Mouse (Mus musculus): ENCODE measurements at regions not wholly inside any gene's neighbourhood (a gene's known extent, or its start where the extent isn't known, plus 50 kb on each side); places are given as distances from the start of the nearest gene placed in this dataset.

DNA sequence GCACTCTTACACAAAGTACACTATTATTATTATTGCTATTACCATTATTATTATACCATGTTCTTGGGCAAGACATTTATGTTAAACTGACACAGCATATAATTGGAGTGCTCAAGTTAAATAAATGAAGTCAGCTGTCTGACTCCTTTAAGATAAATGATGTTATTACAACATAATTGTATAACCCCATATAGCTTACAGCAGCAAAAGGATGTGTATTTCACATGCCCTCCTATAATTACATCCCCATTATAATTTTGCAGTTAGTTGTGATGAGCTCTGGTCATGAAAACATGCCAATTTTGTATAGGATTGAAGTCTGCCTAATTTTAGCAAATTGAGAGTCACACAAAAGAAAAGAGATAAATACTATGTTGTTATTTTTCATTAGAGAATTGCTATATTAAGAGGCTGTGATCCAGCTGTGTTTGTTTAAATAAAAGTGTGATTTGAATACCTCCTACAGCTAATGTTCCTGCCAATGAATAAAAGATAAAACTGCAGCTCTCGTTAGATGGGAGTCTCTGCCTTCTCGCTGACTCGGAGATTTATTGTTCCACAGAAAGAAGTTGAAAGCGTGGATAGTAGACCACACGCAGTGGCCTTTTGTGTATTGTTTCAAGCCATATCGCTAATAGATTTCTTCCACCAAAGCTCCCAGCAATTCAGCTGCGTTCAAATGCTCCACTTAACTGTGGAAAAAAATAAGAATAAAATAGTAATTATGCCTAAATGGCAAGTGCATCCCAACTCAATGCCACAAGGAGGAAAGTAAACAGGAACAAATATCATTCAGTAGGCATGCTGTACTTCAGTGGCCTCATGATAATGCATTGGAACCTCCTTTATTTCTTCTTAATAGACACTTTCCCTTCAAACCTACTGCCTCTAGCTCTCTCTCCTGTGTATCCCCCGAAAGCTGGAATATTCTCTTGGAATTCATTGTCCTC, 194.9 kb upstream of the Gm10192 start:
- no peak for DNase-seq

DNA sequence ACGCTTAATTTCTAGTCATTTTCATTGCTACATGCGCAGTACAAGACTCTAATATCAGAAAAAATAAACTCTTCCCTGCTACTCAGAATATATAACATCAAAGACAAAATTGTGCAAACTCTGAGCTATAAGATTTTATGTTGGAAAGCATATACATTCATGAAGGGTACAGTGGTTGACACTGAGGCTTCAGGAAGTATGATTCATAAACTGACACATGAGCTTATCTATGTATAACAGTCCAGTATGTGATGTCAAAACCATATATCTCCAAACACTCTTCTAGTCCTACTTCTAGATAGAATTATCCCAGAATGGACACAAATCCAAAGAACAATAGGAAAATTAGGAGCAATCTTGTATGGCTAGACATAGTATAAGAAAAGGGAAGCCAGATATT, 177.5 kb upstream of the Gm10192 start:
- no peak for DNase-seq

DNA sequence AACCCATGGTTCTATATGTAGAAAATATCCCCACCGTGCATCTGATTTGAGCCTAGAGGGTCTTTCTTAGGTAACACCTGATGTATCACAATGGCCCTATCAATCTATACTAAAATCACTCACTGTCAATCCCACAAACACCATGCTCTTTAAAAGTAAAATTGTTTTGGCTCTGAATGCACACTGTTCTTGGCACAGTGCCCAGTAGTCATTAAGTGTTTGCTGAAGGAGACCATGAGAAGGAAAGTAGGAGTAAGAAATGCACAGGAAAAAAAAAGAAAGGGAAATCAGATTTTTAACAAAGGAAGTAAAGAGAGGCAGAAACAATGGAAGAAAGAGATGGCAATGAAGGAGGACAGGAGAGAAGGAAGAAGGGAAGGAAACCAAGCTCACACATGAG, 175.0 kb upstream of the Gm10192 start:
- DNase-seq: no peak

DNA sequence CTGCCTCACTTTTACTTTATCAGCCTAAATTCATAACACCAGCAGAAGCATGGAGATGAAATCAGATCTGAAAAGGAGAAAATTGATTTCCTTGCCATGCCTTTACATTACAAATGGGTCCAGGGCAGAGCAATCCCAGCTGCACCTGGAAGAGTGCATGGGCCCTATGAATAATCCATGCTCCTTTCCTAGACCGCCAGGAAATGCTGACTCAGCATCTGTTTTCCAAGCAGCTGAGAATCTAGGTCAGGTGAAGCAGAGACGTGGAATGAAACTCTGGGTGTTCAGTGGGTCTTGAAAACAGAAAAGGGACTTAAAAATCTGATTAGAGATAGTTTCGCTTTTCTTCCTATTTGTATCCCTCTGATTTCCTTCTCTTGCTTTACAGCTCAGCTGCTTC, 163.8 kb upstream of the Gm10192 start:
- no peak for DNase-seq

DNA sequence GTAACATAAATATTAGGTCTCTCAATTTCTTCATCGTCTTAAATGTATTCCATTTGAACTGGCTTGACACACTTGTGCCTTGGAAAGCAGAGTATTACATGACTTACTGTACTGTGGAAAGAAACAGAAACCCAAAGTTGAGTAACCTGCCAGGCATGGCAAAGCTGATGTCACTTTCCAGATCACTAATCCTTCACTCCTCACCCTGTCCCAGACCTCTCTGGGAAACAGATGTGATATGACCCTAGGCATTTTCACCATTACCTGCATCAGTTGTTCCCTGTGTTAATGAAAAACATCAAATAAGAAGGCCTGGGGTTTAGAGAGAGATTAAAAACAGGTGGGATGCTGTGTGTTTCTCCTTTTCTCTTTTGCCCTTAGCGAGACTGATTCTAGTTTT, 161.4 kb upstream of the Gm10192 start:
- DNase-seq: no peak

DNA sequence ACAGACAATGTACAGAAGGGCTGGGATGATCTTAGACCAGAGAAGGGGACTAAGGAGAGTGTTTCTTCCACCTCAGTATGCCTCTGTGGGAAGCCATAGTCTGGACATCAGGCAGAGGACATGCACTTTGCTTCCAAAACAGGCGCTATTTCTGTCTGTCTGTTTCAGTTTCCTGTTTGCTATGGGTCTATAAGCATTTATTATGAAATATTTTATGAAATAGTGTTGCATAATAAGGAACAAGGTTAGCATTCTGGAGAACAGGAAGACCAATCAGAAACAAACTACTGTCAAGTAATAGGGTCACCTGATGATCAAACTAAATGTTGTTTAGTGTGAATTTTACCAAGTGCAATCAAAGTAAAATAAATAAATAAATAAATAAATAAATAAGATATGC, 160.4 kb upstream of the Gm10192 start:
- DNase-seq: no peak
